Mouse (Mus musculus) lung, adult 2 months (tissue): ENCODE data around the gene Zfp366.

Experiments
- CTCF ChIP-seq: fragments of 200-500 bp; IDR thresholded peaks from 2 replicates; pipeline ENCODE4 v1.5.1; 2011; ENCODE audit warnings: mild to moderate bottlenecking, low read length, control low read depth; ENCODE audit not compliant: insufficient read depth
- POLR2A ChIP-seq: fragments of 200-500 bp; IDR thresholded peaks from 2 replicates; pipeline ENCODE4 v1.6.1; 2011; ENCODE audit warnings: low read depth, mild to moderate bottlenecking, control low read depth, low read length, borderline replicate concordance; ENCODE audit errors: extremely low read depth

- no peak for TF ChIP-seq POLR2A
- no peak for TF ChIP-seq CTCF
Observed at GRCm38 (mm10) chr13:99262406-99262805, 77.8 kb downstream of the Zfp366 start.
